Mouse (Mus musculus) stomach, postnatal 0 days (tissue): ENCODE measurements at regions not wholly inside any gene's neighbourhood (a gene's known extent, or its start where the extent isn't known, plus 50 kb on each side); places are given as distances from the start of the nearest gene placed in this dataset.

ENCODE experiments used
- ATAC-seq: fragments of 200-750 bp; cut with Nextera tagmentation; 2 replicates; pipeline ENCODE4 v1.8.0; 2017; ENCODE audit not compliant: low FRiP score, low TSS enrichment
- DNase-seq: peaks from one replicate; pipeline ENCODE4 v3.0.0-alpha.2; 2016; ENCODE audit warnings: low spot score
- H3K27ac ChIP-seq: fragments of 300-500 bp; sonication (generic); replicated peaks from 2 replicates; pipeline ENCODE4 v1.5.1; 2014; ENCODE audit warnings: mild to moderate bottlenecking, control low read depth
- H3K27me3 ChIP-seq: fragments of 300-500 bp; sonication (generic); 2 replicates; pipeline ENCODE4 v1.6.1; 2014; ENCODE audit warnings: low read length; ENCODE audit not compliant: control insufficient read depth, insufficient read depth
- H3K36me3 ChIP-seq: fragments of 300-500 bp; sonication (generic); 2 replicates; pipeline ENCODE4 v1.6.1; 2014; ENCODE audit warnings: low read length, mixed read lengths; ENCODE audit not compliant: control insufficient read depth, insufficient read depth
- H3K4me1 ChIP-seq: fragments of 300-500 bp; sonication (generic); replicated peaks from 2 replicates; pipeline ENCODE4 v1.6.1; 2014; ENCODE audit warnings: antibody characterized with exemption; ENCODE audit not compliant: control insufficient read depth, insufficient read depth
- H3K4me2 ChIP-seq: fragments of 300-500 bp; sonication (generic); replicated peaks from 2 replicates; pipeline ENCODE4 v1.6.1; 2014; ENCODE audit warnings: low read depth, mild to moderate bottlenecking, control low read depth, moderate library complexity
- H3K4me3 ChIP-seq: fragments of 300-500 bp; sonication (generic); 2 replicates; pipeline ENCODE4 v1.5.1; 2014; ENCODE audit warnings: low read depth, low read length, control low read depth
- H3K9ac ChIP-seq: fragments of 300-500 bp; sonication (generic); 2 replicates; pipeline ENCODE4 v1.6.1; 2014; ENCODE audit warnings: mild to moderate bottlenecking, low read length, control low read depth, mixed read lengths
- H3K9me3 ChIP-seq: fragments of 300-500 bp; sonication (generic); 2 replicates; pipeline ENCODE4 v1.6.1; 2016; ENCODE audit warnings: low read length; ENCODE audit not compliant: control insufficient read depth
- CTCF ChIP-seq: IDR thresholded peaks from 2 replicates; pipeline ENCODE4 v1.5.1; 2016; ENCODE audit warnings: antibody characterized with exemption, low read depth, mild to moderate bottlenecking, moderate library complexity
- EP300 ChIP-seq: optimal IDR thresholded peaks from 2 replicates; pipeline ENCODE3; 2016; ENCODE audit warnings: antibody characterized with exemption
- WGBS: fragments of 180-500 bp; shearing (Covaris S2); extraction: QIAGEN DNeasy Blood & Tissue Kit; methylation state at CpG from one replicate; pipeline ENCODE4 v1.1.7; 2014; 5-methylcytosine and 5-hydroxymethylcytosine counted together

DNA sequence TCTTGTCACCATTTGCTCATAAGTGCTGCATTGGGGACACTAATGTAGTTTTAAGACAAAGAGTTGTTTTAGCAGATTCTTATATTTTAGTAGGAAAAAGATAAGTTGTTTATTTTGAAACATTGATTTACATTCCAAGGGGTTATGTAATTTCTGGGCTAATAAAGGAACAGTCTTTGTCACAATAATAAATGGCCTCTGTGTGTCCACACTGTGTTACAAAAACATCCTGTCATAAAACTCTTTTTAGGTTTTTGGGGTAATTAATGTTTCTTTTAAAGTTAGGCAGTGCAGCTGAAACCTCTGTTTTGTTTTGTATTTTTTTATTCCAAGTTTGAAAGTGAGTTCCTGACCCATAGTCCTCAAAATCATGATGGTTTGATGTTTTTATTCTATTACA is 210.4 kb upstream of the Col3a1 start:
- ATAC-seq (no peak), DNase-seq (no peak)
- Histone ChIP-seq H3K4me3 (no peak overlapping the region), H3K27ac (no peak overlapping the region), H3K4me1 (no peaks in the 10 kb centered on the region), H3K9me3 (no peaks in the 10 kb centered on the region), H3K36me3 (no peaks in the 10 kb centered on the region), H3K27me3 (no peaks in the 10 kb centered on the region), H3K9ac (no peak overlapping the region), H3K4me2 (no peak overlapping the region)
- TF ChIP-seq EP300 = no peak
- TF ChIP-seq CTCF = no peak

- no peaks in the 10 kb centered on the region for H3K36me3 ChIP-seq
- H3K4me3 ChIP-seq = no peak overlapping the region
- 49% methylated on average over 1 of the region's 1 CpGs for WGBS
- H3K4me1 ChIP-seq = no peaks in the 10 kb centered on the region
- no peak overlapping the region for H3K9ac ChIP-seq
- DNase-seq (no peak), ATAC-seq (no peak)
- TF ChIP-seq EP300 (no peak), CTCF (no peak)
- H3K27ac ChIP-seq = no peak overlapping the region
- no peaks in the 10 kb centered on the region for H3K9me3 ChIP-seq
- no peak overlapping the region for H3K4me2 ChIP-seq
- no peaks in the 10 kb centered on the region for H3K27me3 ChIP-seq
Measured at GRCm38 (mm10) chr1:45116409-45117144, 194.8 kb upstream of the Col3a1 start.

DNA sequence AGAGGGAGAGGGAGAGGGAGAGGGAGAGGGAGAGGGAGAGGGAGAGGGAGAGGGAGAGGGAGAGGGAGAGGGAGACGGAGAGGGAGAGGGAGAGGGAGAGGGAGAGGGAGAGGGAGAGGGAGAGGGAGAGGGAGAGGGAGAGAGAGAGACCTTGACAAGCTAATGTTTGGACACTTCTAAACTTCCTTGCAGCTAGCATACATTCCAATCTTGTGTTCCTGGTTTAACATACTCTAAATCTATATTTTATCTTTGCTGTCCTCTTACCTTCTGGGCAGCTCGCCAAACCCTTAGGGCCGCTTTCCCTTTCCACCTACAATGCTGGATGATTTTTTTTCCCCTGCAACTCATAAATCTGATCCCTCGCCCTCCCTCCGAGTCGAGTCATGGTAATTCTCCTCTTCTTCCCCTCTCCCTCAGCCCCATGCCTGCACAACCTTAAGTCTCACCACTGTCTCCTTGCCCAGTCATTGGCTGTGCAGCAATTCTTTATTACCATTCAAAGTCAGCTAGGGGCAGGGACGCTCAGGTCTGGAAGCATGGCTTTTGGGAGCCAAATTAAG is 176.1 kb upstream of the Col3a1 start:
- DNase-seq (no peak), ATAC-seq (no peak)
- H3K4me1 ChIP-seq = no peaks in the 10 kb centered on the region
- no peak overlapping the region for H3K9ac ChIP-seq
- no peaks in the 10 kb centered on the region for H3K9me3 ChIP-seq
- no peaks in the 10 kb centered on the region for H3K27me3 ChIP-seq
- H3K4me2 ChIP-seq = no peak overlapping the region
- no peak overlapping the region for H3K4me3 ChIP-seq
- no peaks in the 10 kb centered on the region for H3K36me3 ChIP-seq
- 36% methylated on average over 6 of the region's 7 CpGs for WGBS
- TF ChIP-seq EP300 (no peak), CTCF (no peak)
- no peak overlapping the region for H3K27ac ChIP-seq

GRCm38 (mm10) chr1:45147019-45147418 is 164.3 kb upstream of the Col3a1 start:
- no peak overlapping the region for H3K4me2 ChIP-seq
- ATAC-seq (no peak), DNase-seq (no peak)
- 55% methylated on average over 2 of the region's 2 CpGs for WGBS
- H3K9ac ChIP-seq = no peak overlapping the region
- H3K36me3 ChIP-seq = no peaks in the 10 kb centered on the region
- no peaks in the 10 kb centered on the region for H3K9me3 ChIP-seq
- H3K4me1 ChIP-seq = no peaks in the 10 kb centered on the region
- no peak overlapping the region for H3K27ac ChIP-seq
- no peaks in the 10 kb centered on the region for H3K27me3 ChIP-seq
- TF ChIP-seq EP300 (no peak), CTCF (no peak)
- H3K4me3 ChIP-seq = no peak overlapping the region

DNA sequence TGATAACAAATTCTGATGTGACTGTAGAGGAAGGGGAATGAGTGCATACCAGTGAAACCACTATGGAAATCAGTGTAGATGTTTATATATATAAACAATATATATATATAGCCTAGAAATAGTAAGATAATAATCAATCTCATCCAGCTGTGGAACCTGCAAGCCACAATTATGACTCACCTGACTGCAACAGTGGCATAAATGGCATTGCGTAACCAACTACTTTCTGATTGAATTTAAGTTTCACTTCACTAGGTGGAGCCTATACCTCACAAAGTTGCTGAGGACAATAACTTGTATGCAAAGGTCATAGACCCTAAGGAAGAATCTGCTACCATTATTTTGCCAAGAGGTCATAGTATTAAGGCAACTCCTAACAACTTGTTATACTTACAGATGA is 129.7 kb upstream of the Col3a1 start:
- Histone ChIP-seq H3K27me3 (no peaks in the 10 kb centered on the region), H3K36me3 (no peaks in the 10 kb centered on the region), H3K9me3 (no peaks in the 10 kb centered on the region), H3K4me3 (no peak overlapping the region), H3K4me1 (no peaks in the 10 kb centered on the region), H3K4me2 (no peak overlapping the region), H3K27ac (no peak overlapping the region), H3K9ac (no peak overlapping the region)
- WGBS = 100% methylated on average over 1 of the region's 1 CpGs
- ATAC-seq (no peak), DNase-seq (no peak)
- TF ChIP-seq EP300 (no peak), CTCF (no peak)

GRCm38 (mm10) chr1:45185341-45185740 is 126.0 kb upstream of the Col3a1 start:
- no peaks in the 10 kb centered on the region for H3K9me3 ChIP-seq
- no peaks in the 10 kb centered on the region for H3K4me1 ChIP-seq
- ATAC-seq = no peak
- H3K36me3 ChIP-seq = no peaks in the 10 kb centered on the region
- no peak overlapping the region for H3K27ac ChIP-seq
- DNase-seq = no peak
- H3K9ac ChIP-seq = no peak overlapping the region
- H3K4me3 ChIP-seq = no peak overlapping the region
- no peaks in the 10 kb centered on the region for H3K27me3 ChIP-seq
- TF ChIP-seq EP300 (no peak), CTCF (no peak)
- H3K4me2 ChIP-seq = no peak overlapping the region
